Mouse (Mus musculus): ENCODE measurements around the gene Gm10490. TPM values are rescaled to one million over a fixed set of nuclear protein-coding genes. Genes with fewer than 3 reads are reported as not detected.

Gm10490 gene
- polyA plus RNA-seq (2012; rRNA removed): not detected in 2 replicates

GRCm38 (mm10) chrX:7909242-7909641 is at the start of gene Gm10490:
Gm10490 (plus strand) TSS chrX:7909542.

GRCm38 (mm10) chrX:7878007-7878419 is 31.3 kb upstream of the Gm10490 start, which contains the start of gene Pim2:
Pim2 (plus strand) TSS chrX:7878262.

GRCm38 (mm10) chrX:7883841-7884567 is 25.3 kb upstream of the Gm10490 start, which contains the start of gene Slc35a2:
Slc35a2 (plus strand) TSS chrX:7884028.

GRCm38 (mm10) chrX:7898880-7899874 is 10.2 kb upstream of the Gm10490 start, which contains the start of the genes Pqbp1 and Timm17b:
Pqbp1 (minus strand) TSS chrX:7899269.
Timm17b (plus strand) TSS chrX:7899357.

GRCm38 (mm10) chrX:7907735-7908134 is 1.6 kb upstream of the Gm10490 start, which contains the start of gene Gm10491:
Gm10491 (minus strand) TSS chrX:7907835.

GRCm38 (mm10) chrX:7919601-7920383 is 10.4 kb downstream of the Gm10490 start, which contains the start of gene Pcsk1n:
Pcsk1n (plus strand) TSS chrX:7919822.

GRCm38 (mm10) chrX:7928270-7928790 is 19.0 kb downstream of the Gm10490 start, which contains the start of gene Eras:
Eras (minus strand) TSS chrX:7928607.

GRCm38 (mm10) chrX:7947108-7947899 is 38.0 kb downstream of the Gm10490 start, which contains the start of gene Hdac6:
Hdac6 (minus strand) TSS chrX:7947889.

Other genes starting within 250 kb of the Gm10490 start
- 149 and 231 TPM in 2 replicates for gene Plp2, start 238.2 kb upstream of the Gm10490 start, polyA plus RNA-seq (2012; rRNA removed)
- gene Magix, start 228.3 kb upstream of the Gm10490 start, polyA plus RNA-seq (2012; rRNA removed): 3.4 and 4.6 TPM in 2 replicates
- 7.9 and 9.3 TPM in 2 replicates for gene Gpkow, start 212.4 kb upstream of the Gm10490 start, polyA plus RNA-seq (2012; rRNA removed)
- 46.9 and 64.6 TPM in 2 replicates for gene Wdr45, start 195.2 kb upstream of the Gm10490 start, polyA plus RNA-seq (2012; rRNA removed)
- 0.71 and 1.6 TPM in 2 replicates for gene Gm45208, start 187.3 kb upstream of the Gm10490 start, polyA plus RNA-seq (2012; rRNA removed)
- gene Praf2, start 181.1 kb upstream of the Gm10490 start, polyA plus RNA-seq (2012; rRNA removed): 90.1 and 91.4 TPM in 2 replicates
- 29.6 and 35.3 TPM in 2 replicates for gene Ccdc120, start 158.6 kb upstream of the Gm10490 start, polyA plus RNA-seq (2012; rRNA removed)
- gene Tfe3, start 147.0 kb upstream of the Gm10490 start, polyA plus RNA-seq (2012; rRNA removed): 35.2 and 35.4 TPM in 2 replicates
- gene Gripap1, start 119.8 kb upstream of the Gm10490 start, polyA plus RNA-seq (2012; rRNA removed): 34.1 and 34.5 TPM in 2 replicates
- 2.3 and 3.0 TPM in 2 replicates for gene Kcnd1, start 87.3 kb upstream of the Gm10490 start, polyA plus RNA-seq (2012; rRNA removed)
- 27.6 and 29.9 TPM in 2 replicates for gene Otud5, start 68.2 kb upstream of the Gm10490 start, polyA plus RNA-seq (2012; rRNA removed)
- gene Pim2, start 31.3 kb upstream of the Gm10490 start, polyA plus RNA-seq (2012; rRNA removed): 16.5 and 18.2 TPM in 2 replicates
- 129 and 132 TPM in 2 replicates for gene Slc35a2, start 25.5 kb upstream of the Gm10490 start, polyA plus RNA-seq (2012; rRNA removed)
- gene Pqbp1, start 10.3 kb upstream of the Gm10490 start, polyA plus RNA-seq (2012; rRNA removed): 53.7 and 69.5 TPM in 2 replicates
- 41.8 and 57.6 TPM in 2 replicates for gene Timm17b, start 10.2 kb upstream of the Gm10490 start, polyA plus RNA-seq (2012; rRNA removed)
- gene Gm10491, start 1.7 kb upstream of the Gm10490 start, polyA plus RNA-seq (2012; rRNA removed): not detected in 2 replicates
- 1.9 and 2.3 TPM in 2 replicates for gene Pcsk1n, start 10.3 kb downstream of the Gm10490 start, polyA plus RNA-seq (2012; rRNA removed)
- not detected in 2 replicates for gene Eras, start 19.1 kb downstream of the Gm10490 start, polyA plus RNA-seq (2012; rRNA removed)
- 51.2 and 62.0 TPM in 2 replicates for gene Hdac6, start 38.3 kb downstream of the Gm10490 start, polyA plus RNA-seq (2012; rRNA removed)
- gene Gata1, start 68.5 kb downstream of the Gm10490 start, polyA plus RNA-seq (2012; rRNA removed): 8.0 and 9.2 TPM in 2 replicates
- not detected in 2 replicates for gene Glod5, start 109.0 kb downstream of the Gm10490 start, polyA plus RNA-seq (2012; rRNA removed)
- 19.6 and 26.9 TPM in 2 replicates for gene Suv39h1, start 165.2 kb downstream of the Gm10490 start, polyA plus RNA-seq (2012; rRNA removed)
- gene Was, start 181.0 kb downstream of the Gm10490 start, polyA plus RNA-seq (2012; rRNA removed): 3.2 TPM in 2 replicates
- gene Wdr13, start 223.3 kb downstream of the Gm10490 start, polyA plus RNA-seq (2012; rRNA removed): 259 and 304 TPM in 2 replicates
- gene Rbm3, start 236.3 kb downstream of the Gm10490 start, polyA plus RNA-seq (2012; rRNA removed): 79.2 and 93.2 TPM in 2 replicates

All from ovary, adult 2 months (tissue).